Mouse (Mus musculus): Measurements from ENCODE around the gene Ppp2r5e.
A peak's percentile ranks its signal among the peaks of the same experiment; 100 is the strongest.

The Ppp2r5e gene

GRCm38 (mm10) chr12:75577255-75577654 lies 18.8 kb downstream of the Ppp2r5e start:
- no peak for DNase-seq (ENCODE audit: low read depth)

- DNase-seq (ENCODE audit: low read depth) = no peak
Measured at GRCm38 (mm10) chr12:75572271-75572670, 23.8 kb downstream of the Ppp2r5e start.

- DNase-seq (ENCODE audit: low read depth) = no peak
Measured at GRCm38 (mm10) chr12:75570138-75570537, 25.9 kb downstream of the Ppp2r5e start.

GRCm38 (mm10) chr12:75567745-75568144 lies 28.3 kb downstream of the Ppp2r5e start:
- DNase-seq (ENCODE audit: low read depth) = no peak

GRCm38 (mm10) chr12:75565756-75566155 lies 30.3 kb downstream of the Ppp2r5e start:
- DNase-seq (ENCODE audit: low read depth) = no peak

- peak; percentile 45 for DNase-seq (ENCODE audit: low read depth)
Measured at GRCm38 (mm10) chr12:75564498-75564897, 31.5 kb downstream of the Ppp2r5e start.

- no peak for DNase-seq (ENCODE audit: low read depth)
Measured at GRCm38 (mm10) chr12:75562996-75563618, 32.9 kb downstream of the Ppp2r5e start.

GRCm38 (mm10) chr12:75560681-75561387 lies 35.2 kb downstream of the Ppp2r5e start:
- DNase-seq (ENCODE audit: low read depth) = no peak

- DNase-seq (ENCODE audit: low read depth) = no peak
Measured at GRCm38 (mm10) chr12:75559196-75559595, 36.8 kb downstream of the Ppp2r5e start.

GRCm38 (mm10) chr12:75557813-75558212 lies 38.2 kb downstream of the Ppp2r5e start:
- no peak for DNase-seq (ENCODE audit: low read depth)

- DNase-seq (ENCODE audit: low read depth) = no peak
Measured at GRCm38 (mm10) chr12:75555032-75555431, 41.0 kb downstream of the Ppp2r5e start.

GRCm38 (mm10) chr12:75552296-75552695 lies 43.7 kb downstream of the Ppp2r5e start:
- no peak for DNase-seq (ENCODE audit: low read depth)

- DNase-seq (ENCODE audit: low read depth) = no peak
Measured at GRCm38 (mm10) chr12:75551671-75552070, 44.4 kb downstream of the Ppp2r5e start.

GRCm38 (mm10) chr12:75548999-75549398 lies 47.0 kb downstream of the Ppp2r5e start:
- no peak for DNase-seq (ENCODE audit: low read depth)

- DNase-seq (ENCODE audit: low read depth) = no peak
Measured at GRCm38 (mm10) chr12:75547174-75547573, 48.9 kb downstream of the Ppp2r5e start.

GRCm38 (mm10) chr12:75546241-75546640 lies 49.8 kb downstream of the Ppp2r5e start:
- DNase-seq (ENCODE audit: low read depth) = no peak

GRCm38 (mm10) chr12:75545431-75545925 lies 50.6 kb downstream of the Ppp2r5e start:
- no peak for DNase-seq (ENCODE audit: low read depth)

GRCm38 (mm10) chr12:75544666-75545065 lies 51.4 kb downstream of the Ppp2r5e start:
- DNase-seq (ENCODE audit: low read depth) = no peak

GRCm38 (mm10) chr12:75544259-75544658 lies 51.8 kb downstream of the Ppp2r5e start:
- no peak for DNase-seq (ENCODE audit: low read depth)

- DNase-seq (ENCODE audit: low read depth) = no peak
Measured at GRCm38 (mm10) chr12:75543346-75543745, 52.7 kb downstream of the Ppp2r5e start.

- no peak for DNase-seq (ENCODE audit: low read depth)
Measured at GRCm38 (mm10) chr12:75540621-75541171, 55.3 kb downstream of the Ppp2r5e start.

GRCm38 (mm10) chr12:75539228-75539627 lies 56.8 kb downstream of the Ppp2r5e start:
- no peak for DNase-seq (ENCODE audit: low read depth)
